In the genomic region with DNA sequence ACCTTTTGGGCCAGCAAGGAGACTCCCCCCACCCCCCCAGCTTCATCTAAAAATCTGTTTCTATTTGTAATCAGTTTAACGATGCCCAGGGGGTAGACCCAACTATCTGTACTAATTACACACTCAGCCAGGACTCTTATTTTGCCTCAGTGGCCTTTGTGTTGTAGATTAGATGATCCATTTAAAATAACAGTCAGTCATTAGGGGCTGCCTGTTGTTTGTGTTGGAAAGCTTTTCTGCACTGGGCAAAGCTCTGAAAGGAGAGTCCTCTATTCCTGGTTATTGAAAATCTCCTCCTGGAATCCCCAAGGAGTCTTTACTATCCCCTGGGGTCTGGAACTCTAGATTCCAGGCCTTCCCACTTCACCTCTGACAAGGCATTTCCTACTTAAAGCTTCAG, we compare ENCODE assay signal across 22 mouse cellular contexts.
"Had no signal": no experiment of that assay in that cellular context is flagged by ENCODE, and none has a peak within 500 bp of the region (broad histone marks: within the 10 kb centered on the region; RNA-seq: fewer than 3 reads in every experiment).

No protein-coding gene starts in this region.

- H3K4me3 ChIP-seq: kidney, embryonic 15.5 days; limb, embryonic 10.5 days; limb, embryonic 13.5 days; liver, embryonic 12.5 days; liver, embryonic 15.5 days; lung, embryonic 15.5 days; megakaryocyte, embryonic 14.5 days; neural tube, embryonic 12.5 days; neural tube, embryonic 15.5 days had no signal

- H3K9ac ChIP-seq: kidney, embryonic 15.5 days; limb, embryonic 13.5 days; liver, embryonic 12.5 days; liver, embryonic 15.5 days; lung, embryonic 15.5 days; neural tube, embryonic 12.5 days; neural tube, embryonic 15.5 days had no signal

- H3K9me3 ChIP-seq: kidney, embryonic 15.5 days; limb, embryonic 10.5 days; limb, embryonic 13.5 days; liver, embryonic 12.5 days; liver, embryonic 15.5 days; lung, embryonic 15.5 days; megakaryocyte, embryonic 14.5 days; neural tube, embryonic 12.5 days; neural tube, embryonic 15.5 days had no signal

- H3K36me3 ChIP-seq: kidney, embryonic 15.5 days; liver, embryonic 12.5 days; liver, embryonic 15.5 days; lung, embryonic 15.5 days; neural tube, embryonic 12.5 days; neural tube, embryonic 15.5 days had no signal

- DNase-seq: kidney, adult 8-10 months; kidney, postnatal 14 days; kidney, postnatal 4 days; layer of hippocampus, adult 9-11 months; liver; lung, adult 18-20 months; lung, postnatal 10 days; lung, postnatal 36 days; midbrain, embryonic 14.5 days; thymus, adult 2 months; thymus, postnatal 14 days; thymus, postnatal 4 days had no signal

- ATAC-seq: liver, embryonic 12.5 days had no signal

- H3K4me1 ChIP-seq: limb, embryonic 10.5 days; limb, embryonic 13.5 days; liver, embryonic 12.5 days; liver, embryonic 15.5 days; lung, embryonic 15.5 days; megakaryocyte, embryonic 14.5 days; neural tube, embryonic 15.5 days had no signal

- H3K27ac ChIP-seq: kidney, embryonic 15.5 days; limb, embryonic 10.5 days; limb, embryonic 13.5 days; liver, embryonic 12.5 days; liver, embryonic 15.5 days; lung, embryonic 15.5 days; neural tube, embryonic 12.5 days; neural tube, embryonic 15.5 days had no signal

- H3K27me3 ChIP-seq: liver, embryonic 12.5 days; liver, embryonic 15.5 days; lung, embryonic 15.5 days; neural tube, embryonic 12.5 days; neural tube, embryonic 15.5 days had no signal

- H3K4me2 ChIP-seq: kidney, embryonic 15.5 days; limb, embryonic 13.5 days; liver, embryonic 12.5 days; liver, embryonic 15.5 days; lung, embryonic 15.5 days; midbrain, embryonic 11.5 days; neural tube, embryonic 12.5 days; neural tube, embryonic 15.5 days had no signal
